Mouse (Mus musculus) liver, postnatal 0 days (tissue): ENCODE data around the gene Cks1b.

Source experiments
- CTCF ChIP-seq: sonication (generic); IDR thresholded peaks from 2 replicates; pipeline ENCODE4 v1.5.1; 2016; ENCODE audit warnings: antibody characterized with exemption, low read depth
- EP300 ChIP-seq: IDR thresholded peaks from 2 replicates; pipeline ENCODE4 v1.6.1; 2016; ENCODE audit warnings: antibody characterized with exemption, low read depth, mild to moderate bottlenecking

- TF ChIP-seq CTCF (no peak), EP300 (no peak)
These were observed 7.3 kb downstream of the Cks1b start for GRCm38 (mm10) chr3:89410864-89411263.
